Mouse (Mus musculus): Measurements from ENCODE around the gene Mrps27.
A peak's percentile ranks its signal among the peaks of the same experiment; 100 is the strongest.

Gene Mrps27

GRCm38 (mm10) chr13:99440228-99440627 is 95.6 kb downstream of the Mrps27 start:
- DNase-seq (ENCODE audit: low spot score in 2 of 2), result peak in 1 of 2 experiments; percentile 36

DNA sequence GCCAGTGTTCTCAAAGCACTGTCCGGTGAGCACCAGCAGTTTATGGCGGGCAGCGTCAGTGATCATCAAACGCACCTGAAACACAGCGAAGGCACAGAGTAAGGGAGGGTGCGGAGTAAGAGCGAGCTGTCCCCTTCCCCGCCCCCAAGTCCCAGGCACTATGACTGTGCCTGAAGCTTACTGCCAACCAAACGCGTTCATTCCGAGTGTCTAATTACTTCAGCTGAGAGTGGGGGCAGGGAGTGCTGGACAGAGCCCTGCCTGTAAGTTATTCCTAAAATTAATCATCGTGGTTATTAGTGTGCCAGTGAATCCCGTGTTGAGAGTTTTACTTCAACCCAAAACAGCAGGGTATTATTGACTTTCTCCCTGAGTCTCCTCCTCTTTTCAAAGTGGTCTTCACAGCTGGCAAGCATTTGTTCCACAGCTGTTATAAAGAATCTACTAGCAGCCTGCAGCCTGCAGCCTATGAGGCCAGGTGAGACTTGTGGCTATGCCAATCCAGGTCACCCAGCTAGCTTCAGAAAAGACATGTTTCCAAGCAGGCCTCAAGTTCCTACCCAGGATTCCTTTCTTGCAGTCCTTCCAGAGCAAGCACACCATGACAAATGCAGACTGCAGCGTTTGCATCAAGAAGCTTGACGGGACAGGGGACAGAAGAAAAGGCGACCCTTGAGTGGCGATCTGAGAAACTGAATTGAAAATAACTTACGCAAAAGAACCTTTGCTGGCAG is 97.3 kb downstream of the Mrps27 start:
- no peak for DNase-seq (ENCODE audit: low spot score in 2 of 2)

DNA sequence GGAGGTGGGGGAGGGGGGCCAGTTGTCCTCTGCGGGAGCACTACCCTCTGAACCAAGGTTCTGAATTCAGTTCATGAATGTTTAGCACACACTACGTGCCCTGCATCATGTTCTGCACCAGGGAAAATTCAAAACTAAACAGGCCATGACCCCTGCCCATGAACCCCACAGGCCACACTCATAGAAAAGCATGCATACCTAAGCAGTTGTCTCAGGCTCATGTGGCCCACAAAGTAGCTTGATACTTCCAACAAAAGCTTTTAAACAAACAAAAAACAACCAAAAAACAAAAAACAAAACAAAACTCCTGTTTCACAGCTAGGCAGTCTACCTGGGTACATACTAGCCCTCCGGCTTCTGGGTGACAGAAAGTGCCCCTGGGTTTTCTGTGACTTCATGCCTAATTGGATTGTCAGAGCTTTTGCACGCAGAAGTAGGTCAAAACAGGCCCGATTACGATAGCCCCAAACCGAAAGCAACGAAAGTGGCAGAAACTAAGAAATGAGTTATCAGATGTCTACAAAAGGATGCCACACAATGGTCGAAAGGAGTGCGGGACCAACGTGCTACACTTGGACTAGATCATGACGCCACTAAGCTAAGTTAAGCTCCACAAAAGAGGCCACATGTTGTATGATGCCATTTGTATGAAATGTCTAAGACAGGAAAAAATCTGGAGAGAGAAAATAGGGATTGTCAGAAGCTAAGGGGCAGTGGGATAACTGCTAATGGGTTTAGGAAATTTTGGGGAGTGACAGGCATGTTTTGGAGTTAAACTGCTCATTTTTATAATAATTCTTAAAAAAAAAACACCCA is 98.1 kb downstream of the Mrps27 start:
- no peak for DNase-seq (ENCODE audit: low spot score in 2 of 2)

GRCm38 (mm10) chr13:99443484-99444175 is 99.0 kb downstream of the Mrps27 start:
- DNase-seq (ENCODE audit: low spot score in 2 of 2), result no peak

- no peak for DNase-seq (ENCODE audit: low spot score in 2 of 2)
Observed at GRCm38 (mm10) chr13:99444431-99444871, 99.9 kb downstream of the Mrps27 start.

GRCm38 (mm10) chr13:99444880-99445279 is 100.3 kb downstream of the Mrps27 start:
- DNase-seq (ENCODE audit: low spot score in 2 of 2), result no peak

DNA sequence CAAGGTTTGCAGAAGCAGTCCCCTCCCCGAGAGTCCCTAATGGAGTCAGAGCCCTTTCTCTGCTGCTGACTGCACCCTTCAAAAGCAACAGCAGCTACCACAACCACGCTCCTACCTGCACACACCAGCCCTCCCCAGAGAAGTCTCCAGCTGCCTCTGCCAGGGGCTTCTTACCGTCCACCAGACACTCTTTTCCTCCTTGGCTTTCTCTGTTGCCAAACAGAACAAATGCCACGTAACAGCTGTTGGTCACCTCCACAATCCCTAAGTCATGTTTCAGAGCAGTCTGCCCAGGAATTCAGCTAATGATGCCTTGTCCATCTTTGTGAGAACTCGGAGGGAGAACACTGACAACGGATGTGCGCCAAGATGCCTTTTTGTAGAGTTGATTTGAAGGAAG is 102.4 kb downstream of the Mrps27 start:
- no peak for DNase-seq (ENCODE audit: low spot score in 2 of 2)

DNA sequence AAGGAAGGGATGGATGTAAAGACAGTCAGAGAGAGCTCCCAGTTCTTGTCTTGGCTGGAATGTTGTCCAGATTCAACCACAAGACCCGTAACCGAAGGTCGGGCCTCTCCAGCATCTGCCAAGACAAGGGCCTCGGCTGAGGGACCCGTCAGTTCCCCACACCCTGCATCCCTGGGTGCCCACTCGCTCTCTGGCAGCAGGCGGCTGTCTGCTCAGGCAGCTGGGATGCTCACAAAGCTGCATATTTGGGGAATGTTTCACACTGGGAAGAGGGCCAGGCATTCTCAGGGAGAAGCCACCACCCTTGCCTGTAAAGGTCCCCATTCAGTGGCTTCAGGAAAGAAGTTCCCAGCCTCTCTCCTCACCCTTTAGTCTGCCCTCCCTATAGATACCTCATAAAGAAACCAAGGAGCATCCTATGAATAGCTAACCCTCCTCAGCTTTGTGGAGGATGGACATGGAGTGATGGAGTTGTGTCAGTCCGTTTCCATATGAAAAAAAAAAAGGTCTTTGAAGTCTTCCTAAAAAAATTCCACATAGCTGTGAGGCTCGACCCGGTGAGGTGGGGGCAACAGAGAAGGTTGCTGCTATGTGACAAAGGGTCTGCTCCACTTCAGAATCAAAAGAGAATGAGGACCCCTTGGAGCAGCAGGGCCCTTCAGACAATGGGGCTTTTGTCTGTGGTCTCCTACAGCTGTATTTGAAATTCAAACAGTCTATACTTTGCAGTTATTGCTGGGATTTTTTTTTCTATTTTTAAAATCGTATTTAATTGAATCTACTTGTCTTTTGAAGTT is 103.0 kb downstream of the Mrps27 start:
- DNase-seq (ENCODE audit: low spot score in 2 of 2), result peak in 1 of 2 experiments; percentile 59

GRCm38 (mm10) chr13:99448278-99448677 is 103.7 kb downstream of the Mrps27 start:
- DNase-seq (ENCODE audit: low spot score in 2 of 2), result no peak

GRCm38 (mm10) chr13:99449547-99449946 is 105.0 kb downstream of the Mrps27 start:
- no peak for DNase-seq (ENCODE audit: low spot score in 2 of 2)

DNA sequence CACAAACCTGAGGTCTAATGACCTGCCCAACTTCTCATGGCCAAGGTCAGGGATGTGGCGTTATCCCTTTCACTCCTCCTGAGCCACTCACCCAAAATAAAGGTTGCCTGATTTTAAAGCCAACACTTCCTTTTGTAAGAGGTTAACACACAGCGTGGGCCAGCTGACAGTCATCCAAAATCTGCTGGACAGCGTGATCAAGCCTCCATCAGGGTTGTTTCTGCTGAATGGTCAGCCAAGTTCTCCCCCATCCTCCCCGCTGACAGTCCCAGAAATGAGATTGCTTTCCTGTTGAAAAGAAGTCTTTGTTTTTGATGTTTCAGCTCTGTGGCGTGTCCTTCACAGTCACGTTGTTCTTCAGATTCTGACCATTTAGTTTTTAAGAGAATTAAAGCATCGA is 106.2 kb downstream of the Mrps27 start:
- DNase-seq (ENCODE audit: low spot score in 2 of 2), result no peak

DNA sequence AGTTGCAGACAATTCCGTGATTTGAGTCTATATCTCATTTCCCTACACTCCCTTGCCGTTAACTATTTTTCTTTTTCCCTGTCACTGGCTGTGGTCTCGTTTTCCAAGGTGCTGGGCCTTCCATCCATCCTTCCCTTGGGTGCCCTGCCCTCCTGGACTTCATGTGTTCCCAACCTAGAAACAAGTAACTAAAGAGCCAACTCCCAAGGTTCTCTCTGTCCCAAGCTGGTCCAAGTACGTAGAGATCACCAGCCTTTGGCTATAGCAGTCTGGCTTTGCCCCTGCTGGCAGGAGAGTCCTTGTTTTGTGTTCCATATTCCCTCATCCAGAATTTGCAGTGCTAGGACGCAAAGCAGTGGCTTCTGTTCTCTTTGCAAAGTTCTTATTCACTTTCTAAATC is 106.7 kb downstream of the Mrps27 start:
- DNase-seq (ENCODE audit: low spot score in 2 of 2), result no peak

DNA sequence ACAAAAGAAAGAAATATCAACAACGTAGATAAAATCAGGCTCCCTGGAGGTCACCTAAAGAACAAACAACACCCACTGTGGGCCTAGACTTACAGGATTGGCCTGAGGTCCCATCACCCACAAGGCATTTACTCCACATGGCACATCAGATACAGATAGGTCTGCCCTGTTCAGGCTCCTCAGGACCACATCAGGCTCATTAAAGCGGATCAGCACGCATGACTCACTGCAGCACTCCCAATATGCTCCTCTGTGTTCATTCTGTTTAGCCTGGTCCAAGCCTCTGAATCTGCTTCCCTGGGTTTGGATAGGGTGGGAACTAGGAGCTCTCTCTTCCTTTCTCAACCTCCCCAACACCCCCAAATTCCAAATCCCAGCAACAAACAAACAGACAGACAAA is 107.9 kb downstream of the Mrps27 start:
- DNase-seq (ENCODE audit: low spot score in 2 of 2), result no peak

DNA sequence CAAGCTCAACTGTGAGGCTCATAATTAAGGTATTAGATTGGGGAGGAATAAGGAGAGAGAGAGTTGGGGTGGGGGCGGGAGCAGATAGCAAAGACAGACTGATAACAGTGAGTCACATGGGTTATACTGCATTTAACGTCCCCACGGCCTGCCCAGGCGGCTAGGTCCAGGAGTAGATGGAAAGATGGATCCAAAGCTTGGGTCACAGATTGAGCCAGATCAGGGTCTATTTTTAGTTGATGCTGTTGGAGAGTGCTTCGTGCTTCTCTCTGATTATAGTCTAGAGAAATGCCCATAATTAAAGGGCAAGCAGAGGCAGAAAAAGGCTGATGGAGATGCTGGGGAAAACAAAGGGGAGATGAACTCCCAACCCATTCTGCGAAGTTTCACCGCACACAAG is 110.4 kb downstream of the Mrps27 start:
- DNase-seq (ENCODE audit: low spot score in 2 of 2), result no peak

DNA sequence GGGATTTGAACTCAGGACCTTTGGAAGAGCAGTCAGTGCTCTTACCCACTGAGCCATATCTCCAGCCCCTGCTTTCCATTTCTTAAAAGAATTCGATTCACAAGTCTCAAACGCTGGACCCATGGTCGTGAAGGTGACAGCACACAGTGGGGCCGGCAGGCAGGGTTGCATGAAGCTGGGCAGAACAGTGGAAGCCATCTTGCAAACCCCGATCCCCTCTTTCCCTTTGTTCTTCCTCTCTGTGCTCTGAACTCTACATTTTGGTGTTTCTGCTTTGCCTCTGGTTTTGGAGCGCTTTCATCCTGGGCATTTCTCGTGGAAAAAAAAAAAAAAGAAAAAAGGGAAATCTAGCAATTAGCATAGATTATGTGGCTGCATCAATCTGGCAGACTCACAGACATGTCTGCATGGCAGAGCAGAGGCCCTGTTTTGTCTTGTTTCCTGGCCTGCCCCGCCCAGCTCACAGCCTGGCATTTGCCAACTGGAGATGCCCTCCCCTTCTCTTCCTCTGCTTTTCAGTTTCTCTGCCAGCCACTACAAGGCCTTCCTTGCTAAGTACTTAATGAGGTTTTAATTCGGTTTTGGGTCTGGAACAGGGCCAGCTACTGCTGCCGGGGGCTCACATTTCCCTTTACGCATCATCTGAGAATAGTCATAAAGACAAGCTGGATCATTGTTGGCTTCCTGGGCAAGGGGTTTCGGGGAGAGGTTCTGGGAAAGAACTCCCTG is 114.2 kb downstream of the Mrps27 start:
- no peak for DNase-seq (ENCODE audit: low spot score in 2 of 2)

- DNase-seq (ENCODE audit: low spot score in 2 of 2), result no peak
Observed at GRCm38 (mm10) chr13:99459612-99460011, 115.0 kb downstream of the Mrps27 start.

GRCm38 (mm10) chr13:99461886-99462285 is 117.3 kb downstream of the Mrps27 start:
- DNase-seq (ENCODE audit: low spot score in 2 of 2), result no peak

DNA sequence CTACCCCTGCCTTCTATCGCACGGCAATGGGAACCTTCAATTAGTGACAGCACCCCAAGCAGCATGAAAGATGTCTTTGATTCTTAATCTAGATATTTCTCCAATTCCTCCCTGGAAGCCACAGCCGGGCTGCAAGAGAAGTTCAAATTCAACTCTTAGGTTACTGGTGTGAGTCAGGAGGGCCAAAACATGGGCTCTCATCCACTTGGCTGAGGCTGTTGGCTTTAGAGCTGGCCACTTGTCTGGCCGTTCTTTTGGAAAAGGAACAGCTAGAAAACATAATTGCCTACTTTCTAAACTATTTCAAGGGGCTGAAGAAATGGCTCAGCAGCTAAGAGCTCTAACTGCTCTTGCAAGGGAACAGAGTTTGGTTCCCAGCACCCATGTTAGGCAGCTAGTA is 120.0 kb downstream of the Mrps27 start:
- no peak for DNase-seq (ENCODE audit: low spot score in 2 of 2)

Measured in right cerebral cortex, postnatal 36 days (tissue).